Mouse (Mus musculus) embryo, embryonic 10.5 days (tissue): Measurements from ENCODE around the gene Gm8108.
"Not testable (repeated sequence)": the region's sequence is repeated elsewhere in the genome, so short reads cannot be mapped to it uniquely, and the experiment has no call there.

ENCODE experiments used
- DNase-seq: peaks from one replicate; pipeline ENCODE4 v3.0.0-alpha.2; 2015; ENCODE audit warnings: low spot score

Gm8108 gene

GRCm38 (mm10) chr14:4110426-4110825 lies at the start of gene Gm8108:
Gene Gm8108, plus strand, starts transcription at chr14:4110526.
- peak; percentile 1 for DNase-seq

GRCm38 (mm10) chr14:4083820-4084219 lies 26.5 kb upstream of the Gm8108 start, which contains the start of gene Gm3115:
Gene Gm3115, plus strand, starts transcription at chr14:4084120.
- DNase-seq, result not testable (repeated sequence)

GRCm38 (mm10) chr14:4141646-4142045 lies 31.3 kb downstream of the Gm8108 start:
- not testable (repeated sequence) for DNase-seq

- not testable (repeated sequence) for DNase-seq
Observed at GRCm38 (mm10) chr14:4164730-4165129, 54.4 kb downstream of the Gm8108 start, which contains the start of gene Gm3127. Gene Gm3127, plus strand, starts transcription at chr14:4165030.

GRCm38 (mm10) chr14:4182030-4182429 lies 71.7 kb downstream of the Gm8108 start:
- peak; percentile 0 for DNase-seq
